Mouse (Mus musculus) liver, adult (tissue): Measurements from ENCODE around the gene N4bp2.
A peak's percentile ranks its signal among the peaks of the same experiment; 100 is the strongest.

Experiments used
- GATA4 ChIP-seq: IDR thresholded peaks from 2 replicates; pipeline ENCODE4 v1.6.1; 2014; ENCODE audit warnings: mild to moderate bottlenecking, low read length; ENCODE audit not compliant: insufficient replicate concordance

The N4bp2 gene

GRCm38 (mm10) chr5:65761020-65761419 is 2.3 kb upstream of the N4bp2 start:
- peak; percentile 93 for TF ChIP-seq GATA4

GRCm38 (mm10) chr5:65761921-65762320 is 1.4 kb upstream of the N4bp2 start:
- no peak for TF ChIP-seq GATA4

DNA sequence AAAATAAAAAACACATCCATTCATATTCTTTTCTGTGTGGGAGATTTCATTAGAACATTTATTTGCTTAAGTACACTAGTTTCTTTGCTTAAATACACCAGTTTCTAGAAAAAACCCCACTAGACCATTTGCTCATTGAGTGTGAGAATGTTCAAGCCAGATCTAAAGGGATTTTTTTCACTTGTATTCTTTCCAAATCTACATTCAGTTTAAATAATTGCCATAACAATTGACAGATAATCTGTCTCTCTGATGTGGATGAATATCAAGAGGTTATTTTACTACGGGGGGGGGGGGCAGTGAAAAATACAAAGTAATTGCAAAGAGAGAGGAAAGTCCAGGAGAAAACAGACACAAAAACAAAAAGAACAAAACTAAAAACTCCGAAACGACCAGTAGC is 635 bp upstream of the N4bp2 start:
- TF ChIP-seq GATA4, result no peak

DNA sequence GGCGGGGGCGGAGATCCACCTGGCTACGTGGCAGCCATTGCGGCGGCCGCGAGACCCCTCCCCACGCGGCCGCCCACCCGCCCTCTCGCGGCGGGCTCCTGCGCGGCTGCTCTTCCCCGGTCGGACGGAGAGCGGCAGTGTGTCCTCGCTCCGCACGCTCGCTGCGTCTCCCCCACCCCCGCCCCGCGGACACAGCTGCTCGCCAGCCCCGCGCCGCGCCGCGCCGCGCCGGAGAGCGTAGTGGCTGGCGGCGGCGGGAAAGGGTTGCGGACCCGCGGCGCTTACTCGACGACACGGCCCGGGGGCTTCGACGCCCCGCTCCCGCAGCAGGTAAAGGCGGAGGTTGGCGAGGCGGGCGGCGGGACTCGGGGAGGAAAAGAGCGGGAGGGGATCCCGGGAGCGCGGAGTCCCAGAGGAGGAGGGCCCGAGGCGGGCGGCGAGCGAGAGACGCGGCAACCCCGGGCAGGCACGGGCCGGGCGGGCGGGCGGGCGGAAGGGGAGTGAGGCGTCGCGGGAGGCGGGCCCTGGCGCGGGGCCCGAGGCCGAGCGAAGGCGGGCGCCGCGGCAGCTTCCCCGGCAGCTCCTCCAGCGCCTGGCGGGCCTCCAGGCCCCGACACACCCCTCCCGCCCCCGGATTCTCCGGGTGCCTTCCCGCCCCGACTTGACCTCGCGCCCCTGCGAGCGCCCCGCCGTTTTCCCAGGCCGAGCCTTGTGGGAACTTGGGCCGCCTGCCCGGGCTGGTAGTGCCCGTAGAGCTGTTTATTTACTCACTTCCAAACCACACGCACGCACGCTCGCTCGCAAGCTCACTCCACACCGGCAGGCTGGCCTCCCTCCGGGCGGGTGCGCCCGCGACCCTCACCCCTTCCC is 830 bp downstream of the N4bp2 start:
- no peak for TF ChIP-seq GATA4

GRCm38 (mm10) chr5:65764786-65765634 is 1.7 kb downstream of the N4bp2 start:
- no peak for TF ChIP-seq GATA4

GRCm38 (mm10) chr5:65765635-65765911 is 2.3 kb downstream of the N4bp2 start:
- TF ChIP-seq GATA4, result no peak

- no peak for TF ChIP-seq GATA4
Measured at GRCm38 (mm10) chr5:65768007-65768406, 4.7 kb downstream of the N4bp2 start.

- TF ChIP-seq GATA4, result no peak
Measured at GRCm38 (mm10) chr5:65770065-65770464, 6.7 kb downstream of the N4bp2 start.

DNA sequence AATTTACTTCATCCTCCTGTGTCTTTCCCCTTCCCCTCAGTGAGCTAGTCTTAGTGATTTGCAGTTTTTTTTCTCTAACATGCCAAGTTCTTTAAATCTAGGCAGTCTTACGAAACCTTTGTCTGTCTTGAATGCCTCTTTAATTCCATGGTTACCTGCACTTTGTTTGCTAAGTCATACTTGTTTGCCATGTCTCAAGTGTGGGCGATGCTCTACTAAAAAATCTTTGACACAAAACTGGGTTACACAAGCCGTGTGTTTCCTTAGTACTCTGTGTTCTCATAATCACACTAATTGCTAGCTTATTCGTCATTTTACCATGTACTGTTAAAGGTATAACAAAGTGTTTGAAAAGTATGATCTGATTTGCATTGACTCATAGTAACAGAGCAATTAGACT is 7.2 kb downstream of the N4bp2 start:
- TF ChIP-seq GATA4, result no peak

- no peak for TF ChIP-seq GATA4
Measured at GRCm38 (mm10) chr5:65776166-65776565, 12.8 kb downstream of the N4bp2 start.

DNA sequence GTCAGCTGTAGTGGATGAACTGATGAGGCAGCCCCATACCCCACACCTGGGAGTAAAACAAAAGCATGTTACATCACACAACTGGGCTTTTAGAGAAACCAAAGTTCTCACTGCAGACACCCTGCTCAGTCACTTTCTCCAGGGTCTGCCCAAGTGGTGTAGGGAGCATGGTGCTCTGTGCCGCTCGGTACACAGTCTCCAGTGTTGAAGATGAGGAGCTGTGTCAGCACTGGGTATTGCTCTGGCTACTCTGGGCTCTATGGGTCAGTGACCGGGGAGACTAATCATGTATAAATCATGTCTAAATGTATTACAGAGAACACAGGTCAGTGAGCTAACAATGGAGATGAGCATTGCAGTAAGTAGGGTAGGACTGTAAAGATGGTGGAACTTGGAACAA is 13.6 kb downstream of the N4bp2 start:
- no peak for TF ChIP-seq GATA4

DNA sequence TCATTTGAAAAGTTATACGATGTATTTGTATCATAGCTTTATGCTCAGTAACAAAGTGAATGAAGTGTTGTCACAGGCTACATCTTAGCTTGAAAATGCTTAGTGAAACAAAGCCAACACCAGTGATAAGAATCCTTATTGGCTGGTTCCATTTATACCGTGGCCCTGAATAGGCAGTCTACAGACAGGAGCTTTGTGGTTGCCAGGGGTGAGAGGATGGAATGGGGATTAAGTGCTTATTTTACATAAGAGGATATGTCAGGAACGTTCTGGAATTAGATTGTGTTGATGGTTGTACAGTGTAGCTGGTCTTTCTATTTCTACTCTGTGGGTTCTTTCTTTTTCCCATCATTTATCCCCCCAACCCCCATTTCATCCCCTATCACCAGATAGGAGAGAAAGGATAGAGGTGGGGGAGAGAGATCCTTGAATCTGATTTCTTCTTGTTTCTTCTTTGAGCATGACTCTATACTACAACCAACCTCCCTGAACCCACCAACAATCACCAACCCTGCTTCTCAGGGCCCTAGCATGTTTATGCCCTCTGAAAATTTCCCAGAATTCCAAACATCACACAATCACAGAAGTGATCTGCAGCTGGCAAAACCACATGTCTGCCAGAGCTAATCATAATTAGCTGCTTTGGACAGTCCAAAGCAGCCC is 16.2 kb downstream of the N4bp2 start:
- TF ChIP-seq GATA4, result no peak

GRCm38 (mm10) chr5:65781147-65781715 is 17.9 kb downstream of the N4bp2 start:
- no peak for TF ChIP-seq GATA4

DNA sequence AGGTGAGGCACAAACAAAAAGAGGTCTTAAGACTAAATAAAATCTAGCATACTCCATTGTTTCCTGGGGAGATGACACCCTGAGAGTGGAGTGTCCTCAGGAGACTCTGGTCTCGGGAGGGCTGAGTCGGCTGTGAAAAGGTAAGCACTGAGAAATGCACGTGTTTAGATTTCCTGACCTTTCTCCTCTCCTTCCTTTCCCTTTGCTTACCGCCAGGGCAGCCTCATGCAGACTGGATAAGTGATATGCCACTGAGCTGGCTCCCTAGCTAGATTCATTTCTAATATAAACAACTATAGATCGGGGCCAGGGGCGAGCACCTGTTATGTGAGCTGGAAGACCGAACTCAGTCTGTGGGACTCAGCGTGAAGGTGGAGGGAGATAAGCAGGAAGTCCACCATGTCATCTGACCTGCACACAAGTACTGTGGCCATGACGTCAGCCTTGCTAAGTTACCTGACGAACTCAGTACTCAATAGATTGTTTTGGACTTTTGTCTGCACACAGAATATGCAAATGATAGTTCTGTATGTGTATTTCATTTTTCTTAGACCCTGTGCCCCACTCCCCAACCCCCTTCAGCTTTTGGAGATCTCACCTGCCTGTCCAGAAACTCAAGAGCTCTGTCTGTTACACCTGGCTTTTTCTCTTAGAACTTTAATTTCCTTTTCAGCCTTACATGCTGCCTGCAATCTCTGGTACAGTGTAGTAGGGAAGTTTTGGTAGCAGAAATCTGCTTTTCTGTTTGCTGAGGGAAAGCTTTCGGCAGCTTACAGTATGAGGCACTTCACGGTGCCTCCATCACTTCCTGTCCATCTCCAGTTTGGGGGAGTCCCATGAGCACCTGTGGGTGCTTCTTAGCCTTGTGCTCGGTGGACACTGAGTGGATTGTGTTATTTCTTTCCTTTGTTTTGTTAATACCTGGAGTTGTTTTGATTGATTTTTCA is 18.7 kb downstream of the N4bp2 start:
- no peak for TF ChIP-seq GATA4
